In genomic region chr1:191299215-191299942, GRCm38 (mm10) we compare ENCODE assay signal across 7 mouse cellular contexts. TPM values are rescaled to one million over a fixed set of nuclear protein-coding genes. Genes with fewer than 3 reads are reported as not detected.
A peak's percentile ranks its signal among the peaks of the same experiment; 100 is the strongest.
DNase-seq lines count a peak whose midpoint lies in the region; ATAC-seq and TF ChIP-seq lines count a peak whose summit lies in the region.

No protein-coding gene starts in this region.

- H3K27ac ChIP-seq in liver, postnatal 0 days (ENCODE audit: low read depth), result no peak overlapping the region
- no peak overlapping the region for H3K27ac ChIP-seq in liver, embryonic 11.5 days (ENCODE audit: low read depth, low read length)
- no peak overlapping the region for H3K27ac ChIP-seq in embryonic fibroblast, embryonic 13.5 days (ENCODE audit: insufficient read depth, low read length)
- no peak overlapping the region for H3K27ac ChIP-seq in kidney, embryonic 14.5 days (ENCODE audit: low read depth, low read length)

- peak; percentile 64 for TF ChIP-seq CTCF in liver, postnatal 0 days (IDR thresholded peaks at IDR 0.05; ENCODE audit: low read depth)
- peak; percentile 85 for TF ChIP-seq CTCF in embryonic fibroblast, embryonic 13.5 days (IDR thresholded peaks at IDR 0.05; ENCODE audit: borderline replicate concordance, insufficient read depth, low read length)

- TF ChIP-seq POLR2A in embryonic fibroblast, embryonic 13.5 days (IDR thresholded peaks at IDR 0.05; ENCODE audit: low read depth, low read length), result no peak

- H3K4me3 ChIP-seq in liver, postnatal 0 days (ENCODE audit: low read depth, low read length), result no peak overlapping the region
- no peak overlapping the region for H3K4me3 ChIP-seq in liver, embryonic 11.5 days (ENCODE audit: low read depth, low read length)
- no peak overlapping the region for H3K4me3 ChIP-seq in embryonic fibroblast, embryonic 13.5 days (ENCODE audit: insufficient read depth, low read length)
- H3K4me3 ChIP-seq in kidney, embryonic 14.5 days (ENCODE audit: low read length), result no peak overlapping the region

- no peaks in the 10 kb centered on the region for H3K27me3 ChIP-seq in liver, postnatal 0 days (ENCODE audit: insufficient read depth, low read length)
- H3K27me3 ChIP-seq in liver, embryonic 11.5 days (replicated peaks; ENCODE audit: control insufficient read depth, insufficient read depth, low read length), result no peaks in the 10 kb centered on the region
- H3K27me3 ChIP-seq in kidney, embryonic 14.5 days (ENCODE audit: control insufficient read depth, insufficient read depth, low read length), result no peaks in the 10 kb centered on the region

- no peak for TF ChIP-seq EP300 in liver, postnatal 0 days (IDR thresholded peaks at IDR 0.05; ENCODE audit: low read depth)

- 49% methylated on average over 11 of the region's 11 CpGs for WGBS in liver, postnatal 0 days (ENCODE audit: insufficient replicate concordance)
- WGBS in liver, embryonic 11.5 days, result 56% methylated on average over 11 of the region's 11 CpGs
- 54% methylated on average over 11 of the region's 11 CpGs for WGBS in kidney, embryonic 14.5 days

- H3K4me1 ChIP-seq in liver, postnatal 0 days (ENCODE audit: insufficient read depth), result no peaks in the 10 kb centered on the region
- no peaks in the 10 kb centered on the region for H3K4me1 ChIP-seq in liver, embryonic 11.5 days (replicated peaks; ENCODE audit: control insufficient read depth, insufficient read depth, low read length)
- H3K4me1 ChIP-seq in embryonic fibroblast, embryonic 13.5 days (ENCODE audit: control insufficient read depth, insufficient read depth, low read length), result no peaks in the 10 kb centered on the region; the same call in 1 of the 2 replicates
- H3K4me1 ChIP-seq in kidney, embryonic 14.5 days (ENCODE audit: control insufficient read depth, insufficient read depth, low read length), result no peaks in the 10 kb centered on the region

- no peak for DNase-seq in liver, postnatal 0 days
- DNase-seq in liver, embryonic 11.5 days (ENCODE audit: low spot score), result no peak
- peak; percentile 59 to 85 for DNase-seq in adrenal gland, adult (ENCODE audit: inconsistent age in 2 of 2, low spot score in 1 of 2)

- H3K9me3 ChIP-seq in liver, postnatal 0 days (ENCODE audit: low read length), result no peaks in the 10 kb centered on the region
- no peaks in the 10 kb centered on the region for H3K9me3 ChIP-seq in liver, embryonic 11.5 days (ENCODE audit: control insufficient read depth, low read length)
- no peaks in the 10 kb centered on the region for H3K9me3 ChIP-seq in kidney, embryonic 14.5 days (ENCODE audit: control insufficient read depth, low read length)

- no peak for ATAC-seq in liver, postnatal 0 days
- ATAC-seq in liver, embryonic 11.5 days (replicated peaks; ENCODE audit: low FRiP score), result no peak
- 0 out of 2 replicates have a peak, but pooled peaks have one; percentile 10 for ATAC-seq in kidney, embryonic 14.5 days (ENCODE audit: low FRiP score, low TSS enrichment)
- peak; percentile 68 for ATAC-seq in megakaryocyte progenitor cell, adult 5-6 weeks (replicated peaks; ENCODE audit: poor library complexity)
- ATAC-seq in inflammation-experienced regulatory T-cells, adult 6 months, result no peak

- H3K36me3 ChIP-seq in liver, postnatal 0 days (replicated peaks; ENCODE audit: insufficient read depth, low read length), result no peaks in the 10 kb centered on the region
- no peaks in the 10 kb centered on the region for H3K36me3 ChIP-seq in liver, embryonic 11.5 days (ENCODE audit: control insufficient read depth, insufficient read depth, low read length)
- no peaks in the 10 kb centered on the region for H3K36me3 ChIP-seq in kidney, embryonic 14.5 days (ENCODE audit: control insufficient read depth, insufficient read depth, low read length)

- H3K9ac ChIP-seq in liver, postnatal 0 days (replicated peaks), result no peak overlapping the region
- H3K9ac ChIP-seq in liver, embryonic 11.5 days (ENCODE audit: low read depth, low read length), result no peak overlapping the region
- no peak overlapping the region for H3K9ac ChIP-seq in kidney, embryonic 14.5 days (ENCODE audit: low read depth, low read length)

- no peak overlapping the region for H3K4me2 ChIP-seq in liver, postnatal 0 days (ENCODE audit: low read depth, low read length)
- H3K4me2 ChIP-seq in liver, embryonic 11.5 days, result no peak overlapping the region
- no peak overlapping the region for H3K4me2 ChIP-seq in kidney, embryonic 14.5 days (replicated peaks; ENCODE audit: low read depth, low read length)

RNA-seq across cellular contexts. Expression of gene Nenf, which starts 18.6 kb away (rescaled TPM):
- 36.6 and 37.0 TPM in 2 replicates for polyA plus RNA-seq in liver, postnatal 0 days (2015; fragmentation: Nextera tagmentation; extraction: Ambion mirVana)
- 53.6 and 56.4 TPM in 2 replicates for polyA plus RNA-seq in liver, embryonic 11.5 days (2014; fragmentation: Nextera tagmentation; extraction: Ambion mirVana)
- 63.1 and 67.2 TPM in 2 replicates for polyA plus RNA-seq in embryonic fibroblast, embryonic 13.5 days (2011; ENCODE audit: insufficient read length, low read depth, missing spikeins)
- 97.0 and 115 TPM in 2 replicates for polyA plus RNA-seq in kidney, embryonic 14.5 days (2014; fragmentation: Nextera tagmentation; extraction: Ambion mirVana)
- 23.8 and 29.8 TPM in 2 replicates for total RNA-seq in megakaryocyte progenitor cell, adult 5-6 weeks (2015)
- total RNA-seq in megakaryocyte progenitor cell, adult 5-6 weeks (2017), result 7.6 and 8.7 TPM in 2 replicates
- polyA plus RNA-seq in inflammation-experienced regulatory T-cells, adult 6 months (2017; shearing (Covaris generic)), result 1 to 10 TPM; 1.7 to 2.5 (median 1.8) TPM

RNA-seq across cellular contexts. Expression of gene Tmem206, which starts 26.3 kb away (rescaled TPM):
- polyA plus RNA-seq in liver, postnatal 0 days (2015; fragmentation: Nextera tagmentation; extraction: Ambion mirVana), result 3.8 and 4.4 TPM in 2 replicates
- polyA plus RNA-seq in liver, embryonic 11.5 days (2014; fragmentation: Nextera tagmentation; extraction: Ambion mirVana), result 15.4 and 18.8 TPM in 2 replicates
- 10.1 and 12.0 TPM in 2 replicates for polyA plus RNA-seq in embryonic fibroblast, embryonic 13.5 days (2011; ENCODE audit: insufficient read length, low read depth, missing spikeins)
- 17.6 and 25.9 TPM in 2 replicates for polyA plus RNA-seq in kidney, embryonic 14.5 days (2014; fragmentation: Nextera tagmentation; extraction: Ambion mirVana)
- 20.8 and 23.8 TPM in 2 replicates for total RNA-seq in megakaryocyte progenitor cell, adult 5-6 weeks (2015)
- 22.0 and 25.4 TPM in 2 replicates for total RNA-seq in megakaryocyte progenitor cell, adult 5-6 weeks (2017)
- polyA plus RNA-seq in inflammation-experienced regulatory T-cells, adult 6 months (2017; shearing (Covaris generic)), result 10 to 100 TPM; 15.5 to 29.6 (median 23.7) TPM

Comparison
In these comparisons a context has a peak if more than half of its experiments do, and no peak if none do; other contexts are left out.
1. ATAC-seq: peak in kidney, embryonic 14.5 days (single experiment) and megakaryocyte progenitor cell, adult 5-6 weeks (single experiment); none in liver, postnatal 0 days (single experiment), liver, embryonic 11.5 days (single experiment) and inflammation-experienced regulatory T-cells, adult 6 months (single experiment).
2. DNase-seq: peak in adrenal gland, adult (2 of 2); none in liver, postnatal 0 days (single experiment) and liver, embryonic 11.5 days (single experiment).
3. RNA of gene Nenf, which starts 18.6 kb away (polyA plus RNA-seq): 97.0 to 115 TPM in kidney, embryonic 14.5 days, 63.1 to 67.2 TPM in embryonic fibroblast, embryonic 13.5 days, 53.6 to 56.4 TPM in liver, embryonic 11.5 days and 36.6 to 37.0 TPM in liver, postnatal 0 days; 1.7 to 2.5 TPM in inflammation-experienced regulatory T-cells, adult 6 months; every median in the first group is over 10 times any median in the second.